Mouse (Mus musculus) cerebellum, adult 2 months (tissue): ENCODE results near the gene Hspg2.

Source experiments
- CTCF ChIP-seq: fragments of 200-500 bp; IDR thresholded peaks from 2 replicates; pipeline ENCODE4 v1.5.1; 2011; ENCODE audit warnings: low read depth, mild to moderate bottlenecking, control low read depth, low read length, moderate library complexity, borderline replicate concordance; ENCODE audit not compliant: insufficient read depth
- POLR2A ChIP-seq: fragments of 200-500 bp; IDR thresholded peaks from 2 replicates; pipeline ENCODE4 v1.6.1; 2011; ENCODE audit warnings: low read length, control low read depth, borderline replicate concordance; ENCODE audit not compliant: insufficient read depth

GRCm38 (mm10) chr4:137589586-137589985 is 121.0 kb downstream of the Hspg2 start:
- TF ChIP-seq CTCF, result no peak
- no peak for TF ChIP-seq POLR2A
